Mouse (Mus musculus) lung, postnatal 0 days (tissue): ENCODE results near the gene Gm10663. TPM values are rescaled to one million over a fixed set of nuclear protein-coding genes. Genes with fewer than 3 reads are reported as not detected.

Source experiments
- ATAC-seq: fragments of 200-750 bp; cut with Nextera tagmentation; 2 replicates; pipeline ENCODE4 v1.8.0; 2017; ENCODE audit warnings: moderate library complexity
- DNase-seq: peaks from one replicate; pipeline ENCODE4 v3.0.0-alpha.2; 2016; ENCODE audit warnings: low spot score
- H3K27ac ChIP-seq: fragments of 300-500 bp; sonication (generic); 2 replicates; pipeline ENCODE4 v1.5.1; 2014; ENCODE audit warnings: antibody characterized with exemption, mild to moderate bottlenecking, low read length, mixed read lengths
- H3K27me3 ChIP-seq: fragments of 300-500 bp; sonication (generic); replicated peaks from 2 replicates; pipeline ENCODE4 v1.6.1; 2014; ENCODE audit warnings: low read length, mixed read lengths; ENCODE audit not compliant: insufficient read depth
- H3K36me3 ChIP-seq: fragments of 300-500 bp; sonication (generic); 2 replicates; pipeline ENCODE4 v1.6.1; 2014; ENCODE audit warnings: low read length, mixed read lengths; ENCODE audit not compliant: insufficient read depth
- H3K4me1 ChIP-seq: fragments of 300-500 bp; sonication (generic); 2 replicates; pipeline ENCODE4 v1.6.1; 2014; ENCODE audit warnings: antibody characterized with exemption, low read depth, low read length, mixed read lengths; ENCODE audit not compliant: insufficient read depth
- H3K4me2 ChIP-seq: fragments of 300-500 bp; sonication (generic); replicated peaks from 2 replicates; pipeline ENCODE4 v1.6.1; 2014; ENCODE audit warnings: low read depth, mild to moderate bottlenecking, low read length, moderate library complexity, mixed read lengths
- H3K4me3 ChIP-seq: fragments of 300-500 bp; sonication (generic); 2 replicates; pipeline ENCODE4 v1.5.1; 2014; ENCODE audit warnings: low read depth, low read length
- H3K9ac ChIP-seq: fragments of 300-500 bp; sonication (generic); replicated peaks from 2 replicates; pipeline ENCODE4 v1.6.1; 2014; ENCODE audit warnings: low read depth, mild to moderate bottlenecking
- H3K9me3 ChIP-seq: fragments of 300-500 bp; sonication (generic); 2 replicates; pipeline ENCODE4 v1.6.1; 2016; ENCODE audit warnings: low read length, mixed read lengths
- CTCF ChIP-seq: IDR thresholded peaks from 2 replicates; pipeline ENCODE4 v1.5.1; 2016; ENCODE audit warnings: antibody characterized with exemption, mild to moderate bottlenecking
- EP300 ChIP-seq: IDR thresholded peaks from 2 replicates; pipeline ENCODE4 v1.6.1; 2016; ENCODE audit warnings: antibody characterized with exemption, mild to moderate bottlenecking, control low read depth
- WGBS: fragments of 180-500 bp; shearing (Covaris S2); extraction: QIAGEN DNeasy Blood & Tissue Kit; methylation state at CpG from one replicate; pipeline ENCODE4 v1.1.7; 2014; 5-methylcytosine and 5-hydroxymethylcytosine counted together
- polyA plus RNA-seq: library from polyadenylated mRNA; unstranded; fragments of >200 nt; fragmentation: Nextera tagmentation; extraction: Ambion mirVana; gene quantifications from 2 replicates; pipeline ENCODE4 v1.2.1, GENCODE M21; 2015

The Gm10663 gene
- polyA plus RNA-seq, 1 experiment from 2014 or later, result not detected

- WGBS, result 88% methylated on average over 4 of the region's 4 CpGs
- TF ChIP-seq EP300 (no peak), CTCF (no peak)
- Histone ChIP-seq H3K9ac (no peak overlapping the region), H3K36me3 (no peaks in the 10 kb centered on the region), H3K4me3 (no peak overlapping the region), H3K27ac (no peak overlapping the region), H3K4me2 (no peak overlapping the region), H3K27me3 (no peaks in the 10 kb centered on the region), H3K9me3 (no peaks in the 10 kb centered on the region), H3K4me1 (no peaks in the 10 kb centered on the region)
- DNase-seq, result no peak
- no peak for ATAC-seq
These were observed 18.1 kb upstream of the Gm10663 start for GRCm38 (mm10) chr8:65056722-65057121.

- no peaks in the 10 kb centered on the region for H3K4me1 ChIP-seq
- no peak overlapping the region for H3K27ac ChIP-seq
- DNase-seq (no peak), ATAC-seq (no peak)
- no peak overlapping the region for H3K4me3 ChIP-seq
- H3K9me3 ChIP-seq, result no peaks in the 10 kb centered on the region
- no peak overlapping the region for H3K4me2 ChIP-seq
- 75% methylated on average over 4 of the region's 4 CpGs for WGBS
- no peak for TF ChIP-seq CTCF
- TF ChIP-seq EP300, result no peak
- H3K36me3 ChIP-seq, result no peaks in the 10 kb centered on the region
- H3K27me3 ChIP-seq, result no peaks in the 10 kb centered on the region
- H3K9ac ChIP-seq, result no peak overlapping the region
These were observed 12.6 kb upstream of the Gm10663 start for GRCm38 (mm10) chr8:65062195-65062594.

GRCm38 (mm10) chr8:65064071-65064470 is 10.8 kb upstream of the Gm10663 start:
- Histone ChIP-seq H3K36me3 (no peaks in the 10 kb centered on the region), H3K4me1 (no peaks in the 10 kb centered on the region), H3K9ac (no peak overlapping the region), H3K27me3 (no peaks in the 10 kb centered on the region), H3K27ac (no peak overlapping the region), H3K9me3 (no peaks in the 10 kb centered on the region), H3K4me2 (no peak overlapping the region), H3K4me3 (no peak overlapping the region)
- ATAC-seq, result no peak
- TF ChIP-seq CTCF, result no peak
- no peak for TF ChIP-seq EP300
- 44% methylated on average over 2 of the region's 2 CpGs for WGBS
- DNase-seq, result no peak

GRCm38 (mm10) chr8:65065622-65066021 is 9.2 kb upstream of the Gm10663 start:
- Histone ChIP-seq H3K9ac (no peak overlapping the region), H3K4me3 (no peak overlapping the region), H3K27me3 (no peaks in the 10 kb centered on the region), H3K4me2 (no peak overlapping the region), H3K9me3 (no peaks in the 10 kb centered on the region), H3K36me3 (no peaks in the 10 kb centered on the region), H3K27ac (no peak overlapping the region), H3K4me1 (no peaks in the 10 kb centered on the region)
- TF ChIP-seq EP300 (no peak), CTCF (no peak)
- WGBS, result 93% methylated on average over 3 of the region's 3 CpGs
- ATAC-seq (no peak), DNase-seq (no peak)

GRCm38 (mm10) chr8:65067031-65067430 is 7.8 kb upstream of the Gm10663 start:
- 90% methylated on average over 4 of the region's 4 CpGs for WGBS
- no peak for TF ChIP-seq CTCF
- TF ChIP-seq EP300, result no peak
- no peak overlapping the region for H3K4me2 ChIP-seq

GRCm38 (mm10) chr8:65067694-65068472 is 7.0 kb upstream of the Gm10663 start:
- Histone ChIP-seq H3K36me3 (no peaks in the 10 kb centered on the region), H3K9ac (no peak overlapping the region), H3K9me3 (no peaks in the 10 kb centered on the region), H3K4me2 (no peak overlapping the region), H3K27ac (no peak overlapping the region), H3K4me3 (no peak overlapping the region), H3K4me1 (no peaks in the 10 kb centered on the region), H3K27me3 (no peaks in the 10 kb centered on the region)
- DNase-seq (no peak), ATAC-seq (no peak)
- TF ChIP-seq CTCF, result no peak
- TF ChIP-seq EP300, result no peak
- WGBS, result 45% methylated on average over 10 of the region's 10 CpGs

More at GRCm38 (mm10) chr8:65067031-65067430, 7.8 kb upstream of the Gm10663 start:
- no peak for DNase-seq
- no peak overlapping the region for H3K9ac ChIP-seq
- ATAC-seq, result no peak
- H3K27me3 ChIP-seq, result no peaks in the 10 kb centered on the region
- H3K27ac ChIP-seq, result no peak overlapping the region
- no peak overlapping the region for H3K4me3 ChIP-seq
- no peaks in the 10 kb centered on the region for H3K9me3 ChIP-seq
- no peaks in the 10 kb centered on the region for H3K36me3 ChIP-seq
- no peaks in the 10 kb centered on the region for H3K4me1 ChIP-seq

- DNase-seq, result no peak
- TF ChIP-seq CTCF (no peak), EP300 (no peak)
These were observed 6.4 kb upstream of the Gm10663 start for GRCm38 (mm10) chr8:65068473-65068819.

More at GRCm38 (mm10) chr8:65068473-65068819, 6.4 kb upstream of the Gm10663 start:
- Histone ChIP-seq H3K4me3 (no peak overlapping the region), H3K9ac (no peak overlapping the region), H3K36me3 (no peaks in the 10 kb centered on the region), H3K9me3 (no peaks in the 10 kb centered on the region), H3K4me2 (no peak overlapping the region), H3K27ac (no peak overlapping the region), H3K4me1 (no peaks in the 10 kb centered on the region), H3K27me3 (no peaks in the 10 kb centered on the region)
- ATAC-seq, result no peak
- 93% methylated on average over 4 of the region's 4 CpGs for WGBS
